Mouse (Mus musculus) C2C12 (cell line): Measurements from ENCODE around the gene Plce1. TPM values are rescaled to one million over a fixed set of nuclear protein-coding genes. Genes with fewer than 3 reads are reported as not detected.

ENCODE experiments used
- H3K27me3 ChIP-seq: one replicate; pipeline ENCODE4 v1.6.1; 2011; ENCODE audit not compliant: control insufficient read depth, insufficient read depth, insufficient read length
- H3K36me3 ChIP-seq: one replicate; pipeline ENCODE4 v1.6.1; 2011; ENCODE audit not compliant: control insufficient read depth, insufficient read depth
- H3K4me3 ChIP-seq: one replicate; pipeline ENCODE4 v1.5.1; 2011; ENCODE audit warnings: mild to moderate bottlenecking, control low read depth; ENCODE audit not compliant: poor library complexity, insufficient read depth, severe bottlenecking
- H3K79me2 ChIP-seq: one replicate; pipeline ENCODE4 v1.6.1; 2011; ENCODE audit not compliant: control insufficient read depth, insufficient read depth
- H3K79me3 ChIP-seq: one replicate; pipeline ENCODE4 v1.6.1; 2011; ENCODE audit warnings: low read depth, control low read depth
- H3ac ChIP-seq: one replicate; pipeline ENCODE3; 2011; ENCODE audit warnings: low read depth; ENCODE audit not compliant: control insufficient read depth, insufficient read length
- CEBPB ChIP-seq: IDR thresholded peaks from one replicate; pipeline ENCODE4 v1.6.1; 2011; ENCODE audit warnings: low read depth, mild to moderate bottlenecking, control low read depth, moderate library complexity
- CTCF ChIP-seq: IDR thresholded peaks from one replicate; pipeline ENCODE4 v1.5.1; 2011; ENCODE audit not compliant: control insufficient read depth, insufficient read depth, insufficient read length
- FOSL1 ChIP-seq: IDR thresholded peaks from one replicate; pipeline ENCODE4 v1.8.0; 2011; ENCODE audit warnings: mild to moderate bottlenecking, low read length; ENCODE audit not compliant: poor library complexity, insufficient read depth, severe bottlenecking
- MAX ChIP-seq: IDR thresholded peaks from one replicate; pipeline ENCODE4 v1.6.1; 2011; ENCODE audit warnings: mild to moderate bottlenecking, control low read depth
- MYOD1 ChIP-seq: IDR thresholded peaks from one replicate; pipeline ENCODE4 v1.6.1; 2011; ENCODE audit warnings: low read depth; ENCODE audit not compliant: control insufficient read depth, insufficient read length
- MYOG ChIP-seq: IDR thresholded peaks from one replicate; pipeline ENCODE4 v1.6.1; 2011; ENCODE audit not compliant: control insufficient read depth, insufficient read length; ENCODE audit errors: extremely low read depth
- USF1 ChIP-seq: IDR thresholded peaks from one replicate; pipeline ENCODE4 v1.6.1; 2011; ENCODE audit warnings: low read depth, mild to moderate bottlenecking, control low read depth, moderate library complexity
- polyA plus RNA-seq: library from polyadenylated mRNA; unstranded; fragments of >200 nt; fragmentation: generic; extraction: Trizol; gene quantifications from one replicate; pipeline ENCODE4 v1.2.1, GENCODE M21; 2012; ENCODE audit warnings: missing spikeins

Gene Plce1
- polyA plus RNA-seq, 1 experiment, result not detected

- Histone ChIP-seq H3K27me3 (peaks cover 5% of the 10 kb centered on the region), H3K4me3 (no peak overlapping the region), H3ac (no peak overlapping the region), H3K36me3 (no peaks in the 10 kb centered on the region), H3K79me3 (no peaks in the 10 kb centered on the region), H3K79me2 (no peaks in the 10 kb centered on the region)
- TF ChIP-seq MAX, result no peak
- no peak for TF ChIP-seq MYOD1
- TF ChIP-seq FOSL1, result no peak
- no peak for TF ChIP-seq USF1
Observed at GRCm38 (mm10) chr19:38744546-38744945, 263.6 kb downstream of the Plce1 start.

GRCm38 (mm10) chr19:38745810-38746491, 265.0 kb downstream of the Plce1 start:
- Histone ChIP-seq H3K4me3 (no peak overlapping the region), H3ac (no peak overlapping the region), H3K36me3 (no peaks in the 10 kb centered on the region), H3K79me2 (no peaks in the 10 kb centered on the region), H3K27me3 (peaks cover 7% of the 10 kb centered on the region), H3K79me3 (no peaks in the 10 kb centered on the region)
- TF ChIP-seq CTCF (no peak), USF1 (no peak), MYOG (no peak), FOSL1 (no peak), MYOD1 (no peak), CEBPB (no peak), MAX (no peak)

GRCm38 (mm10) chr19:38746492-38747014, 265.6 kb downstream of the Plce1 start:
- Histone ChIP-seq H3ac (no peak overlapping the region), H3K27me3 (peaks cover 13% of the 10 kb centered on the region), H3K79me3 (no peaks in the 10 kb centered on the region), H3K36me3 (no peaks in the 10 kb centered on the region), H3K79me2 (no peaks in the 10 kb centered on the region), H3K4me3 (no peak overlapping the region)
- TF ChIP-seq CEBPB (no peak), CTCF (no peak), USF1 (no peak), MYOD1 (no peak), MYOG (no peak), MAX (no peak), FOSL1 (no peak)

- Histone ChIP-seq H3K79me2 (no peaks in the 10 kb centered on the region), H3K36me3 (no peaks in the 10 kb centered on the region), H3ac (no peak overlapping the region), H3K79me3 (no peaks in the 10 kb centered on the region), H3K4me3 (no peak overlapping the region), H3K27me3 (peaks cover 7% of the 10 kb centered on the region)
- TF ChIP-seq CTCF, result no peak
- no peak for TF ChIP-seq MYOD1
- TF ChIP-seq USF1, result no peak
- TF ChIP-seq MAX, result no peak
- no peak for TF ChIP-seq CEBPB
- TF ChIP-seq FOSL1, result no peak
- TF ChIP-seq MYOG, result no peak
Observed at GRCm38 (mm10) chr19:38750192-38750591, 269.3 kb downstream of the Plce1 start.

- no peak overlapping the region for H3ac ChIP-seq
- H3K36me3 ChIP-seq, result no peaks in the 10 kb centered on the region
- peaks cover 9% of the 10 kb centered on the region for H3K27me3 ChIP-seq
- H3K79me3 ChIP-seq, result no peaks in the 10 kb centered on the region
- H3K79me2 ChIP-seq, result no peaks in the 10 kb centered on the region
- H3K4me3 ChIP-seq, result no peak overlapping the region
- TF ChIP-seq MYOD1 (no peak), CEBPB (no peak), MAX (no peak), USF1 (no peak), FOSL1 (no peak), MYOG (no peak), CTCF (no peak)
Observed at GRCm38 (mm10) chr19:38757161-38757560, 276.3 kb downstream of the Plce1 start.

- H3K79me3 ChIP-seq, result no peaks in the 10 kb centered on the region
- H3ac ChIP-seq, result no peak overlapping the region
- no peaks in the 10 kb centered on the region for H3K36me3 ChIP-seq
- peaks cover 13% of the 10 kb centered on the region for H3K27me3 ChIP-seq
- H3K79me2 ChIP-seq, result no peaks in the 10 kb centered on the region
- H3K4me3 ChIP-seq, result no peak overlapping the region
- no peak for TF ChIP-seq MAX
- TF ChIP-seq FOSL1, result no peak
- no peak for TF ChIP-seq CTCF
- no peak for TF ChIP-seq CEBPB
- TF ChIP-seq MYOG, result no peak
- no peak for TF ChIP-seq MYOD1
- no peak for TF ChIP-seq USF1
Observed at GRCm38 (mm10) chr19:38758056-38758455, 277.1 kb downstream of the Plce1 start.
